Mouse (Mus musculus): Measurements from ENCODE around the gene Rbm20.

- TF ChIP-seq POLR2A (IDR thresholded peaks at IDR 0.05; ENCODE audit: insufficient read depth, low read length) (no peak), CTCF (IDR thresholded peaks at IDR 0.05; ENCODE audit: low read depth, low read length) (no peak), EP300 (IDR thresholded peaks at IDR 0.05; ENCODE audit: insufficient read depth, low read depth, low read length) (no peak)
These were observed 24.3 kb downstream of the Rbm20 start for GRCm38 (mm10) chr19:53701434-53701833.
